Mouse (Mus musculus): ENCODE results near the gene Fam168b.

The Fam168b gene

GRCm38 (mm10) chr1:34842887-34843618, at the start of gene Fam168b:
Gene Fam168b (minus strand): TSS chr1:34843065.
- CTCF ChIA-PET, result no interaction called here

- CTCF ChIA-PET, result no interaction called here
Observed at GRCm38 (mm10) chr1:34892466-34892865, 49.6 kb upstream of the Fam168b start.

GRCm38 (mm10) chr1:34891559-34892289, 48.9 kb upstream of the Fam168b start:
- CTCF ChIA-PET, result no interaction called here

- CTCF ChIA-PET, result no interaction called here
Observed at GRCm38 (mm10) chr1:34883776-34884175, 40.9 kb upstream of the Fam168b start.

GRCm38 (mm10) chr1:34879611-34880010, 36.7 kb upstream of the Fam168b start:
- CTCF ChIA-PET, result no interaction called here

- CTCF ChIA-PET, result no interaction called here
Observed at GRCm38 (mm10) chr1:34873551-34873950, 30.7 kb upstream of the Fam168b start.

- CTCF ChIA-PET, result no interaction called here
Observed at GRCm38 (mm10) chr1:34871170-34871569, 28.3 kb upstream of the Fam168b start.

- CTCF ChIA-PET, result no interaction called here
Observed at GRCm38 (mm10) chr1:34869231-34869630, 26.4 kb upstream of the Fam168b start.

- CTCF ChIA-PET, result no interaction called here
Observed at GRCm38 (mm10) chr1:34868391-34868790, 25.5 kb upstream of the Fam168b start.

GRCm38 (mm10) chr1:34867574-34867955, 24.7 kb upstream of the Fam168b start:
- CTCF ChIA-PET, result no interaction called here

- CTCF ChIA-PET, result no interaction called here
Observed at GRCm38 (mm10) chr1:34866815-34867573, 24.1 kb upstream of the Fam168b start.

- CTCF ChIA-PET, result no interaction called here
Observed at GRCm38 (mm10) chr1:34865866-34866265, 23.0 kb upstream of the Fam168b start.

- CTCF ChIA-PET, result no interaction called here
Observed at GRCm38 (mm10) chr1:34864243-34864642, 21.4 kb upstream of the Fam168b start.

- CTCF ChIA-PET, result no interaction called here
Observed at GRCm38 (mm10) chr1:34863323-34863722, 20.5 kb upstream of the Fam168b start.

GRCm38 (mm10) chr1:34862877-34863276, 20.0 kb upstream of the Fam168b start:
- CTCF ChIA-PET, result no interaction called here

- CTCF ChIA-PET, result interaction anchor here (0.8 kb wide), 1 partner anchor 118 kb away, joined by 3 read pairs; no protein-coding TSS in a partner anchor
Observed at GRCm38 (mm10) chr1:34860205-34860604, 17.3 kb upstream of the Fam168b start.

GRCm38 (mm10) chr1:34859761-34860160, 16.9 kb upstream of the Fam168b start:
- CTCF ChIA-PET, result interaction anchor here (0.8 kb wide), 1 partner anchor 117 kb away, joined by 3 read pairs; no protein-coding TSS in a partner anchor

- CTCF ChIA-PET, result no interaction called here
Observed at GRCm38 (mm10) chr1:34858671-34859070, 15.8 kb upstream of the Fam168b start.

- CTCF ChIA-PET, result interaction anchor here (0.7 kb wide), 1 partner anchor 1204 kb away, joined by 18 read pairs; no protein-coding TSS in a partner anchor
Observed at GRCm38 (mm10) chr1:34855056-34855739, 12.3 kb upstream of the Fam168b start.

- CTCF ChIA-PET, result no interaction called here
Observed at GRCm38 (mm10) chr1:34853786-34854185, 10.9 kb upstream of the Fam168b start.

GRCm38 (mm10) chr1:34852116-34852878, 9.4 kb upstream of the Fam168b start:
- CTCF ChIA-PET, result no interaction called here

All from spleen, embryonic (tissue).